Mouse (Mus musculus) C2C12 (cell line): ENCODE data around the gene Npas2.

ENCODE experiments used
- CTCF ChIP-seq: IDR thresholded peaks from one replicate; pipeline ENCODE4 v1.5.1; 2011; ENCODE audit not compliant: control insufficient read depth, insufficient read depth, insufficient read length
- USF1 ChIP-seq: IDR thresholded peaks from one replicate; pipeline ENCODE4 v1.6.1; 2011; ENCODE audit warnings: low read depth, mild to moderate bottlenecking, control low read depth, moderate library complexity

DNA sequence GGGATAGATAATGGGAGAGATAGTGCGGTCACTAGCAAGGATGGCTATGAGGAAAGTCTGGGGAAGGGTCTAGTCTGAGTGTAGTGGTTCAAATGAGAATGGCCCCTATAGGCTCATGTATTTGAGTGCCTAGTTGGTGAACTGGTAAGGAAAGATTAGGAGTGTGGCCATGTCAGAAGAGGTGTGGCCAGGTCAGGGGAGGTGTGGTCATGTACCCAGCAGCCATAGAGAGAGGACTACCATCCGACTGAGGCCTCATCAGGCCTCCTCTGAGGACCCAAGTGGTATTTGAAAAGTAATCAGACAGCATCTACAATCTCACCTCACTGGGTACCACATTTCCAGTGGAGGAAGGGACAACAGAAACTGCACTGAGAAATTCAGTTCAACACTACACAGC, 194.6 kb downstream of the Npas2 start:
- TF ChIP-seq CTCF (no peak), USF1 (no peak)
